Mouse (Mus musculus): ENCODE data around the gene Scarf1.

GRCm38 (mm10) chr11:75550200-75550946 lies 37.0 kb downstream of the Scarf1 start:
- TF ChIP-seq POLR2A (IDR thresholded peaks at IDR 0.05; ENCODE audit: low read depth, low read length) (no peak), CTCF (IDR thresholded peaks at IDR 0.05; ENCODE audit: extremely low read depth, insufficient read length, insufficient replicate concordance, low read depth, low read length) (no peak)
